Mouse (Mus musculus) adrenal gland, postnatal 36 days (tissue): Measurements from ENCODE around the gene Tmem59l. TPM values are rescaled to one million over a fixed set of nuclear protein-coding genes. Genes with fewer than 3 reads are reported as not detected.
A peak's percentile ranks its signal among the peaks of the same experiment; 100 is the strongest.
"Not testable (repeated sequence)": the region's sequence is repeated elsewhere in the genome, so short reads cannot be mapped to it uniquely, and the experiment has no call there.

Source experiments
- DNase-seq, 2 experiments: peaks; one replicate each; pipeline ENCODE4 v3.0.0; 2021; ENCODE audit warnings: mixed read lengths in 1 of 2
- long read RNA-seq, 2 experiments: library from polyadenylated mRNA; stranded (forward); transcript quantifications; one replicate each; pipeline ENCODE4 v2.0.0; 2021; ENCODE audit warnings: borderline sequencing depth in 2 of 2
- total RNA-seq, 2 experiments: library from RNA; stranded (reverse); gene quantifications; 2 replicates each; pipeline ENCODE4 v1.2.3; 2021

Gene Tmem59l
- total RNA-seq = 10 to 100 TPM in 1 of 2 experiments, 1 to 10 TPM in 1; 9.5 to 11.3 TPM
- long read RNA-seq, experiment 1, transcript Tmem59l-201 (8 exons, 1,491 nt) = major isoform, 15 of 22 reads
- long read RNA-seq, experiment 1, partial matches to known transcripts = 1 of 22 reads
- long read RNA-seq, experiment 1, other reads (novel, unspliced or antisense) = 6 of 22 reads
- long read RNA-seq, experiment 2, transcript Tmem59l-201 (8 exons, 1,491 nt) = major isoform, 18 of 21 reads
- long read RNA-seq, experiment 2, partial matches to known transcripts = 2 of 21 reads
- long read RNA-seq, experiment 2, other reads (novel, unspliced or antisense) = 1 of 21 reads

DNA sequence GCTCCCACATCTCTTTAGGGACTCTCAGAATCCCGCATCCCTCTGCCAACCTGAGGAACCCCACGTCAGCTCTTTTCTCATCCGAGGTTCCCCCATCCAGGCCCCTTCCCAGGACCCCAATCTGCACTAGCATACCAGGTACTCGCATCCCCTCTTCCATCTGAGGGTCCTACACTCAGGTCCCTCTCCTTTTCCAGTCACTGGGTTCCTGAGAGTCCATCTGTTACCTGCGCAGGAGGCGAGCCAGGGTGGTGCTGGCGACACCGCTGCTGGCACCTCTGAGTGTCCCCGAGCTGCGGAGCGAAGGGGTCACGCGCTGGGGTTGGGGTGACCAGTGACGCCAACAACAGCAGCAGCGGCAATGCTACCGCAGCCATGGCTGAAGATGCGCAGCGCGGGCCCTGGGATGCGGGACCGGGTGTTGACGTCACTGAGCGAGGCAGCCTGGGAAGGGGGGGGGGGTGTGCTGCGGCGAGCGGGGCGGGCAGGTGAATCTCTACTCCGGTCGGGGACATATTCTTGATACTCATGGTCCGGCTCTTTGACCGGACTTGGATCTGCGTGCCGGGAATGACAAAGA, at the start of gene Tmem59l:
Gene Tmem59l, minus strand, starts transcription at position 418 of the 580 bp plus-strand sequence.
- no peak for DNase-seq

- DNase-seq = no peak
These were observed 48.5 kb upstream of the Tmem59l start for GRCm38 (mm10) chr8:70535701-70536100.

- no peak for DNase-seq
These were observed 48.1 kb upstream of the Tmem59l start for GRCm38 (mm10) chr8:70535221-70535620.

DNA sequence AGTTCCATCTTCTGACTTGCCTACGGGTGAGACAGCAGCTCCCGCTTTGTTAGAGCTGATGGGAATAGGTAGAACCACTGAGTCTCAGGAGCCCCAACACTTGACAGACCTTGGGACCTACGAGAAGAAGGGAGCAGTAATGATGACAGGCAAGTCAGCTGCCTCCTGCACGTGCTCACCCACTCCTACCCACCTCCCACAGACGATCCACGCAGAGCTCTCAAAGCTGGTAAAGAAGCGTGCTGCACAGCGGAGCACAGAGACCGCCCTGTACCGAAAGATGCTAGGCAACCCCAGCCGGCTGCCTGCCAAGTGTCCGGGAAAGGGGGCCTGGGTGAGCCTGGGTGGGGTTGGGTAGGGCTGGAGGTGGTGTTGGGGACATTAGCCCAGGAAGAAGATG, 47.1 kb upstream of the Tmem59l start:
- DNase-seq = no peak

DNA sequence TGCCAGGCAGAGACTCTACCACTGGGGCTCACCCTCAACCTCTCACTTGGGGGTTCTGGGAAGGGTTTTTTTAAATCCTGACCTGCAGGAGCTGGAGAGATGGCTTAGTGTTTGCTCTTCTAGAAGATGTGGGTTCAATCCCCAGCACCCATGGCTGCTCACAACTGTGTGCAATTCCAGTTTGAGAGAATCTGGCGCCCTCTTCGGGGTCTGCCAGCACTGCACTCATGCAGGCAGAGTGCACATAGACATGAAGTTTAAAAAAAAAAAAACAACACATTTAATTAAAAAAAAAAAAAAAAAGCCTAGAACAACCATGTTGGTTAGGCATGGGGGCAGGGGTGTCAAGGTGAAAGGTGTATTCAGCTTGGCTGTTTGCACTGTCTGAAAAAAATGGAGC, 43.2 kb upstream of the Tmem59l start:
- DNase-seq = no peak

DNA sequence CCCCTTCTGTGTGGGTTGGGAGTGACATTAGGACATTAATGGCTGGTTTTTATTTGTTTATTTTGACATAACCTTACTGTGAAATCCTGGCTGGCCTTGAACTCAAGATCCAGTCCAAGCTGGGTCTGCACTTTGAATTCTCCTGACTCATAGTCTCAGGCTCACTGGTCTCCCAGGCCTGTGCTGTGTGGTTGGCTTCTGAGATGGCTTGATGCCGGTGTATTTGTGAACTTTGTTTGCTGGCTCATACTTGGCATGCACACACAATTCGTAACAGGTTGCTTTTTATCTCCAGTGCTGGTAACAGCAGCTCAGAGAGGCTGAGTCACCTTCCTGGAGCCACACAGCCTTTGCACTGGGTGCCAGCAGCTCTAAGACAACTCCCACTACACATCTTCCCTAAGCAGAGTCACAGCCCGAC, 42.6 kb upstream of the Tmem59l start:
- DNase-seq = peak; percentile 67 to 69

GRCm38 (mm10) chr8:70529299-70529698, 42.1 kb upstream of the Tmem59l start:
- DNase-seq = no peak

DNA sequence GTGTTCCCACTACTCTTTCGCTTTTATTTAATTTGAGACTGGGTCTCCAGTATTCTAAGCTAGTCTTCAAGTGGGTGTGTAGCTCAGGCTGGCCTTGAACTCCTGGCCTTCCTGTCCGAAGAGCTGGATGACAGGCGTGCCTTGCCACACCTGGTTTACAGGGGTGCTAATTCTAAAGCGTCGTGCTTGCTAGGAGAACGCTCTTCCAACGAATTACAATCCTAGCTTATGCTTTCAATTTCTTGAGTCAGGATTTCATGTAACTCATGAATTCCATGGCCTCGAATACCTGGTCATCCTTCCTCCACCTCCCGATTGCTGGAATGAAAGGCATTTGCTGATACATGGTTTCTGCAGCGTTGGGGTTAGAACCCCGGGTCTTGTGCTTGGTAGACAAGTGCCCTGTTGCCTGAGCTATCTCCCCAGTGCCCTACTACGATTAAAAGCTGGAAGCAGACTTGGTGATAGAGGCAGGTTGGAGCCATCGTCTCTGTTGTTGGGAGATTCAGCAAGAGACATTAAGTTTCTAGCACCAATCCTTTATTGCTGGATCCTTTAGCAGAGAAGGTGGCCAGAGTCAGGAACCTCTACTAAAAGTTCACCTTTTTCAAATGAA, 41.1 kb upstream of the Tmem59l start:
- no peak for DNase-seq

GRCm38 (mm10) chr8:70527512-70528181, 40.5 kb upstream of the Tmem59l start, which contains the start of the genes Fkbp8 and Kxd1:
Gene Fkbp8 (plus strand): TSS chr8:70527724.
Gene Kxd1 (minus strand): TSS chr8:70527956.
- DNase-seq = peak; percentile 97 to 98

GRCm38 (mm10) chr8:70527111-70527511, 40.0 kb upstream of the Tmem59l start:
- DNase-seq = no peak

GRCm38 (mm10) chr8:70522592-70523403, 35.6 kb upstream of the Tmem59l start:
- peak; percentile 96 for DNase-seq

- no peak for DNase-seq
These were observed 32.4 kb upstream of the Tmem59l start for GRCm38 (mm10) chr8:70519606-70520005.

- DNase-seq = no peak
These were observed 31.9 kb upstream of the Tmem59l start for GRCm38 (mm10) chr8:70519043-70519442.

DNA sequence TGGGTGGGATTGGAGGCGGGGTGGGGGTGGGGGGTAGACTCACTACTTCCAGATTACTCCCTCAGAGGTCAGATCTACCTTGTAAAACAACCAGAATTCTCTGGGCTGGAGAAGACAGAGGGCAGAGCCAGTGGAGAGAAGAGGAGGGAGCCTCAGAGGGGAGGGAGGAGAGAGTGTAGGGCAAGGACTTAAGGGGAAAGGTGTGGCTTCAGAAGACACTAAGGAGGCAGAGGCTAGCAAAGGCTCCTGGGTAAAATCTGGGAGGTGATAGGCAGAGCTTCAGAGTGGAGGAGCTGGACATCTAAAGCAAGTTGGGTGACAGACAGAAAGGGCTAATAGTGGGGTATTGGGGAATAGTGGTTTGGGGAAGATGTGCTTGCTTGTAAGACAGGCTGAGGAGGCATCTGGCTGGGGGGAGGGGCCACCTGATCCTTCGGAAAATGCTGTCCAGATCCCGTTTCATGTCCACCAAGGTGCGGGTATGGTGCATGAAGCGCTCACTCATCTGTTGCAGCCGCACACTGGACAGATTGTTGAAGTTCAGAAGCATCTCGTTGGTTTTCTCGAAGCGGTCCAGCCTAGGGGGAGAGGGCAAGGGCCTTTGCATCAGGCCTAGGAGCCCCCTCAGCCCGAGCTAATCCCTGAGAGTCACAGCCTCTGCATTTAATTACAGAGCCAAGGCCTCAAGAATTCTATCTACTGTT, 30.9 kb upstream of the Tmem59l start:
- no peak for DNase-seq

- peak; percentile 84 to 88 for DNase-seq
These were observed 26.3 kb upstream of the Tmem59l start for GRCm38 (mm10) chr8:70513441-70513840.

DNA sequence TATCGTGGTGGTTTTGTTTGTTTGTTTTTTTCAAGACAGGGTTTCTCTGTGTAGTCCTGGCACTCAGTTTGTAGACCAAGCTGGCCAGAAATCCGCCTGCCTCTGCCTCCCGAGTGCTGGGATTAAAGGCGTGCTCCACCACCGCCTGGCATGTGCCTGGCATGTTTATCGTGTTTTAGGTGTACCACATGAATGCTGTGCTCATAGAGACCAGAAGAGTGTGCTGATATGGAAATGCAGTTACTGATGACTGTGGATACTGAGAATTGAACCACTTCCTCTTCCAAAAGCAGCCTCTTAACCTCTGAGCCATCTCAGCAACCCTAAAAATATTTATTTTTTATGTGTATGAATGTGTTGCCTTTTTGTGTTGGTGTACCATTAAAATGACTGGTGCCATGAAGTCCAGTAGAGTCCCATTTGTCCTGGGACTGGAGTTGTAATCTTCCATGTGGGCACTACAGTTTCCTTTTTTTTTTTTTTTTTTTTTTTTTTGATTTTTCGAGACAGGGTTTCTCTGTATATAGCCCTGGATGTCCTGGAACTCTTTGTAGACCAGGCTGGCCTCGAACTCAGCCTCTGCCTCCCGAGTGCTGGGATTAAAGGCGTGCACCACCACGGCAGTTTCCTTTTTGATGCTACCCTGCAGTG, 25.2 kb upstream of the Tmem59l start:
- DNase-seq = no peak

DNA sequence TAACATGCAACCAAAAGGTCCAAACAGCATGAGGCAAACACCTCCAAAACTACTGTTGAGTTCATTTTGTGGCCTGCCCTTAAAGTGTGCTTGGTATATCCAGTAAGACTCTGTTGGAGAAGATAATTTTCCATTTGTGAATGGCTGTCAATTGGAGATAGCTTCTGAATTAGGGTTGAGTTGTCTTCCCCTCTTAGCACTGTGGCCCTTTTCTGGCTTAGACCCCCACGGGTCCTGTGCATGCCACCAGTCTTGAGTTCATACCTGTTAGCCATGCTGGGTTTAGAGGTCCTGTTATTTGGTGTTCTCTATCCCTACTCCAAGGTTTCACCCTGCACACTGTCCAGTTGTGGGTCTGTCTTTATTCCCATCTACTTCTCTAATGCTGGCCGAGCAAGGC, 24.6 kb upstream of the Tmem59l start:
- no peak for DNase-seq

DNA sequence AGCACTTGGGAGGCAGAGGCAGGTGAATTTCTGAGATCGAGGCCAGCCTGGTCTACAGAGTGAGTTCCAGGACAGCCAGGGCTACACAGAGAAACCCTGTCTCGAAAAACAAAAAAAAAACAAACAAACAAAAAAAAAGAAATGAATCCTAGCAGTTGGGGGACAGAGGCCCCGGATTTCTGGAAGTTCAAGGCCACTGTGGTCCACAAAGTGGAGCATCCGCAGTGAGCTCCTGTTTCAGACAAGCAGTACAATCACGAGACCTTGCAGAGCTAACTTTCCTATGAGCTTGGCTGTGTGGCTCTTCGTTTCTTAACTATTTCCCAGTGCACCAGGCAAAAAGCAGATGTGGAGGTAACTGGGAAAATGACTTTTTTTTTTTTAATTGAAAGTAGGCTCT, 24.0 kb upstream of the Tmem59l start:
- DNase-seq = not testable (repeated sequence)

- peak; percentile 97 to 98 for DNase-seq
These were observed 23.2 kb upstream of the Tmem59l start, which contains the start of gene Uba52 for GRCm38 (mm10) chr8:70510228-70510915. Gene Uba52 (minus strand): TSS chr8:70510801.
